Mouse (Mus musculus) heart, adult 2 months (tissue): ENCODE results near the gene Smpdl3b.
"Not testable (repeated sequence)": the region's sequence is repeated elsewhere in the genome, so short reads cannot be mapped to it uniquely, and the experiment has no call there.

ENCODE experiments used
- CTCF ChIP-seq: fragments of 200-600 bp; IDR thresholded peaks from 2 replicates; pipeline ENCODE4 v1.8.1; 2022; ENCODE audit warnings: antibody characterized with exemption, mild to moderate bottlenecking, moderate library complexity
- POLR2A ChIP-seq: fragments of 200-500 bp; IDR thresholded peaks from 2 replicates; pipeline ENCODE4 v1.6.1; 2011; ENCODE audit warnings: mild to moderate bottlenecking, low read depth, low read length, control low read depth; ENCODE audit not compliant: insufficient read depth

- TF ChIP-seq POLR2A, CTCF: not testable (repeated sequence)
Measured at GRCm38 (mm10) chr4:132763125-132763524, 6.1 kb upstream of the Smpdl3b start.
